Mouse (Mus musculus) kidney, adult 2 months (tissue): Measurements from ENCODE around the gene Dnaaf3.

Experiments used
- CTCF ChIP-seq: fragments of 200-500 bp; conservative IDR thresholded peaks from 2 replicates; pipeline ENCODE4 v1.5.1; 2011; ENCODE audit warnings: low read depth, mild to moderate bottlenecking, control low read depth, low read length, moderate library complexity, mixed read lengths; ENCODE audit not compliant: insufficient read depth, insufficient read length
- POLR2A ChIP-seq: fragments of 200-500 bp; IDR thresholded peaks from one replicate; pipeline ENCODE4 v1.6.1; 2011; ENCODE audit warnings: low read depth, low read length, control low read depth

GRCm38 (mm10) chr7:4513236-4513635, 19.0 kb downstream of the Dnaaf3 start:
- TF ChIP-seq POLR2A (no peak), CTCF (peak; percentile 77)
